Mouse (Mus musculus) forebrain, embryonic 14.5 days (tissue): ENCODE results near the gene Hoxd10. TPM values are rescaled to one million over a fixed set of nuclear protein-coding genes. Genes with fewer than 3 reads are reported as not detected.

Experiments used
- ATAC-seq: fragments of 200-750 bp; cut with Nextera tagmentation; 2 replicates; pipeline ENCODE4 v1.8.0; 2017; ENCODE audit warnings: mild to moderate bottlenecking, moderate library complexity
- DNase-seq: peaks from one replicate; pipeline ENCODE4 v3.0.0-alpha.2; 2015; ENCODE audit warnings: low spot score
- H3K27ac ChIP-seq: fragments of 300-500 bp; sonication (generic); 2 replicates; pipeline ENCODE4 v1.5.1; 2014; ENCODE audit warnings: low read depth, mild to moderate bottlenecking, control low read depth, low read length, moderate library complexity
- H3K27me3 ChIP-seq: fragments of 300-500 bp; sonication (generic); replicated peaks from 2 replicates; pipeline ENCODE4 v1.6.1; 2014; ENCODE audit warnings: low read length, control low read depth, mixed read lengths; ENCODE audit not compliant: control insufficient read depth, insufficient read depth
- H3K36me3 ChIP-seq: fragments of 300-500 bp; sonication (generic); 2 replicates; pipeline ENCODE4 v1.6.1; 2014; ENCODE audit warnings: low read length, control low read depth; ENCODE audit not compliant: control insufficient read depth, insufficient read depth
- H3K4me1 ChIP-seq: fragments of 300-500 bp; sonication (generic); 2 replicates; pipeline ENCODE4 v1.6.1; 2014; ENCODE audit warnings: antibody characterized with exemption, low read length, control low read depth; ENCODE audit not compliant: control insufficient read depth, insufficient read depth
- H3K4me2 ChIP-seq: fragments of 300-500 bp; sonication (generic); 2 replicates; pipeline ENCODE4 v1.6.1; 2014; ENCODE audit warnings: mild to moderate bottlenecking, control low read depth, low read length
- H3K4me3 ChIP-seq: fragments of 300-500 bp; sonication (generic); 2 replicates; pipeline ENCODE4 v1.5.1; 2014; ENCODE audit warnings: low read depth, low read length, control low read depth
- H3K9ac ChIP-seq: fragments of 300-500 bp; sonication (generic); 2 replicates; pipeline ENCODE4 v1.6.1; 2014; ENCODE audit warnings: mild to moderate bottlenecking, low read length, control low read depth, moderate library complexity
- H3K9me3 ChIP-seq: fragments of 300-500 bp; sonication (generic); replicated peaks from 2 replicates; pipeline ENCODE4 v1.6.1; 2016; ENCODE audit warnings: low read length, control low read depth, mixed read lengths; ENCODE audit not compliant: control insufficient read depth
- WGBS: fragments of 180-500 bp; shearing (Covaris S2); extraction: QIAGEN DNeasy Blood & Tissue Kit; methylation state at CpG from one replicate; pipeline ENCODE4 v1.1.7; 2014; 5-methylcytosine and 5-hydroxymethylcytosine counted together
- polyA plus RNA-seq: library from polyadenylated mRNA; unstranded; fragments of >200 nt; fragmentation: Nextera tagmentation; extraction: Ambion mirVana; gene quantifications from 2 replicates; pipeline ENCODE4 v1.2.1, GENCODE M21; 2014

The Hoxd10 gene
- polyA plus RNA-seq, 1 experiment from 2014 or later, result not detected

- Histone ChIP-seq H3K4me2 (no peak overlapping the region), H3K36me3 (no peaks in the 10 kb centered on the region), H3K27me3 (peaks cover 94% of the 10 kb centered on the region), H3K9me3 (no peaks in the 10 kb centered on the region), H3K27ac (no peak overlapping the region), H3K9ac (no peak overlapping the region), H3K4me1 (no peaks in the 10 kb centered on the region), H3K4me3 (no peak overlapping the region)
- 10% methylated on average over 4 of the region's 4 CpGs for WGBS
- no peak for DNase-seq
- no peak for ATAC-seq
Measured at GRCm38 (mm10) chr2:74685059-74685603, 6.6 kb upstream of the Hoxd10 start.

- no peak overlapping the region for H3K4me2 ChIP-seq
- peaks cover 90% of the 10 kb centered on the region for H3K27me3 ChIP-seq
- H3K36me3 ChIP-seq, result no peaks in the 10 kb centered on the region
- WGBS, result 4% methylated on average over 17 of the region's 17 CpGs
- DNase-seq, result peak; percentile 87
- H3K4me1 ChIP-seq, result no peaks in the 10 kb centered on the region
- H3K27ac ChIP-seq, result no peak overlapping the region
- no peaks in the 10 kb centered on the region for H3K9me3 ChIP-seq
- H3K9ac ChIP-seq, result no peak overlapping the region
- H3K4me3 ChIP-seq, result no peak overlapping the region
- ATAC-seq, result no peak
Measured at GRCm38 (mm10) chr2:74686301-74686987, 5.3 kb upstream of the Hoxd10 start.

GRCm38 (mm10) chr2:74686988-74687697 is 4.6 kb upstream of the Hoxd10 start:
- H3K4me3 ChIP-seq, result no peak overlapping the region
- no peaks in the 10 kb centered on the region for H3K4me1 ChIP-seq
- ATAC-seq (no peak), DNase-seq (no peak)
- H3K4me2 ChIP-seq, result no peak overlapping the region
- H3K27me3 ChIP-seq, result peaks cover 90% of the 10 kb centered on the region
- H3K27ac ChIP-seq, result no peak overlapping the region
- no peaks in the 10 kb centered on the region for H3K36me3 ChIP-seq
- H3K9me3 ChIP-seq, result no peaks in the 10 kb centered on the region
- no peak overlapping the region for H3K9ac ChIP-seq
- WGBS, result under 1% methylated on average over 27 of the region's 27 CpGs

GRCm38 (mm10) chr2:74687698-74688555 is 3.8 kb upstream of the Hoxd10 start:
- H3K27me3 ChIP-seq, result peaks cover 90% of the 10 kb centered on the region
- no peak overlapping the region for H3K4me2 ChIP-seq
- no peak overlapping the region for H3K9ac ChIP-seq
- no peak overlapping the region for H3K4me3 ChIP-seq
- H3K27ac ChIP-seq, result no peak overlapping the region
- no peak for ATAC-seq
- H3K9me3 ChIP-seq, result no peaks in the 10 kb centered on the region
- no peaks in the 10 kb centered on the region for H3K36me3 ChIP-seq
- WGBS, result under 1% methylated on average over 31 of the region's 31 CpGs
- no peaks in the 10 kb centered on the region for H3K4me1 ChIP-seq
- no peak for DNase-seq

- ATAC-seq (no peak), DNase-seq (no peak)
- 5% methylated on average over 12 of the region's 12 CpGs for WGBS
- Histone ChIP-seq H3K27me3 (peaks cover 90% of the 10 kb centered on the region), H3K9ac (no peak overlapping the region), H3K36me3 (no peaks in the 10 kb centered on the region), H3K27ac (no peak overlapping the region), H3K4me2 (no peak overlapping the region), H3K4me3 (no peak overlapping the region), H3K9me3 (no peaks in the 10 kb centered on the region), H3K4me1 (no peaks in the 10 kb centered on the region)
Measured at GRCm38 (mm10) chr2:74688795-74689573, 2.7 kb upstream of the Hoxd10 start.

GRCm38 (mm10) chr2:74689574-74690337 is 2.0 kb upstream of the Hoxd10 start:
- under 1% methylated on average over 24 of the region's 24 CpGs for WGBS
- ATAC-seq (no peak), DNase-seq (no peak)
- Histone ChIP-seq H3K36me3 (no peaks in the 10 kb centered on the region), H3K4me3 (no peak overlapping the region), H3K4me1 (no peaks in the 10 kb centered on the region), H3K9ac (no peak overlapping the region), H3K27ac (no peak overlapping the region), H3K4me2 (no peak overlapping the region), H3K9me3 (no peaks in the 10 kb centered on the region), H3K27me3 (peaks cover 90% of the 10 kb centered on the region)

- Histone ChIP-seq H3K4me1 (no peaks in the 10 kb centered on the region), H3K36me3 (no peaks in the 10 kb centered on the region), H3K9ac (no peak overlapping the region), H3K4me3 (no peak overlapping the region), H3K4me2 (no peak overlapping the region), H3K9me3 (no peaks in the 10 kb centered on the region), H3K27me3 (peaks cover 90% of the 10 kb centered on the region), H3K27ac (no peak overlapping the region)
- DNase-seq, result no peak
- no peak for ATAC-seq
- 11% methylated on average over 8 of the region's 8 CpGs for WGBS
Measured at GRCm38 (mm10) chr2:74690338-74690716, 1.4 kb upstream of the Hoxd10 start.
